Mouse (Mus musculus) hindbrain, embryonic 13.5 days (tissue): Measurements from ENCODE around the gene Ralgps1. TPM values are rescaled to one million over a fixed set of nuclear protein-coding genes. Genes with fewer than 3 reads are reported as not detected.
"Not testable (repeated sequence)": the region's sequence is repeated elsewhere in the genome, so short reads cannot be mapped to it uniquely, and the experiment has no call there.

Experiments used
- ATAC-seq: fragments of 200-750 bp; cut with Nextera tagmentation; 2 replicates; pipeline ENCODE4 v1.8.0; 2017; ENCODE audit warnings: moderate TSS enrichment; ENCODE audit not compliant: low FRiP score
- H3K27ac ChIP-seq: fragments of 300-500 bp; sonication (generic); 2 replicates; pipeline ENCODE4 v1.5.1; 2015; ENCODE audit warnings: inconsistent platforms, mild to moderate bottlenecking, moderate library complexity
- H3K27me3 ChIP-seq: fragments of 300-500 bp; sonication (generic); 2 replicates; pipeline ENCODE4 v1.6.1; 2015; ENCODE audit warnings: mild to moderate bottlenecking, inconsistent platforms
- H3K36me3 ChIP-seq: fragments of 300-500 bp; sonication (generic); 2 replicates; pipeline ENCODE4 v1.6.1; 2015; ENCODE audit warnings: mild to moderate bottlenecking, inconsistent platforms
- H3K4me1 ChIP-seq: fragments of 300-500 bp; sonication (generic); replicated peaks from 2 replicates; pipeline ENCODE4 v1.6.1; 2015; ENCODE audit warnings: inconsistent platforms
- H3K4me2 ChIP-seq: fragments of 300-500 bp; sonication (generic); 2 replicates; pipeline ENCODE4 v1.6.1; 2015; ENCODE audit warnings: inconsistent platforms, mild to moderate bottlenecking, moderate library complexity
- H3K4me3 ChIP-seq: fragments of 300-500 bp; sonication (generic); 2 replicates; pipeline ENCODE4 v1.5.1; 2015; ENCODE audit warnings: mild to moderate bottlenecking, inconsistent platforms
- H3K9ac ChIP-seq: fragments of 300-500 bp; sonication (generic); 2 replicates; pipeline ENCODE4 v1.6.1; 2015; ENCODE audit warnings: mild to moderate bottlenecking, inconsistent platforms
- H3K9me3 ChIP-seq: fragments of 300-500 bp; sonication (generic); 2 replicates; pipeline ENCODE4 v1.6.1; 2016; ENCODE audit warnings: inconsistent platforms
- WGBS: fragments of 180-500 bp; shearing (Covaris S2); methylation state at CpG from one replicate; pipeline ENCODE4 v1.1.7; 2015; 5-methylcytosine and 5-hydroxymethylcytosine counted together
- polyA plus RNA-seq: library from polyadenylated mRNA; unstranded; fragments of >200 nt; fragmentation: Nextera tagmentation; extraction: Ambion mirVana; gene quantifications from 2 replicates; pipeline ENCODE4 v1.2.1, GENCODE M21; 2015

Ralgps1 gene
- polyA plus RNA-seq, 1 experiment from 2014 or later: 37.3 TPM

- Histone ChIP-seq H3K4me3 (peak within 1 kb of the TSS; percentile 41), H3K9ac (peak within 1 kb of the TSS; percentile 77), H3K27ac (peak within 1 kb of the TSS; percentile 88), H3K9me3 (no peaks in the 10 kb centered on the region), H3K4me1 (peaks cover 62% of the 10 kb centered on the region), H3K36me3 (no peaks in the 10 kb centered on the region), H3K27me3 (no peaks in the 10 kb centered on the region), H3K4me2 (peak within 1 kb of the TSS; percentile 65)
- WGBS: under 1% methylated on average over 22 of the region's 22 CpGs
- peak; percentile 90 for ATAC-seq
Measured at GRCm38 (mm10) chr2:33215700-33216509, 155.4 kb downstream of the Ralgps1 start, which contains the start of gene Angptl2. Gene Angptl2 (plus strand): TSS chr2:33216069.

- H3K27ac ChIP-seq: peak overlapping the region; percentile 88
- H3K4me1 ChIP-seq: peaks cover 60% of the 10 kb centered on the region
- no peaks in the 10 kb centered on the region for H3K36me3 ChIP-seq
- WGBS: 81% methylated on average over 5 of the region's 5 CpGs
- peak; percentile 7; the same call in 1 of the 2 replicates for ATAC-seq
- H3K9me3 ChIP-seq: no peaks in the 10 kb centered on the region
- no peaks in the 10 kb centered on the region for H3K27me3 ChIP-seq
- peak overlapping the region; percentile 65 for H3K4me2 ChIP-seq
- H3K4me3 ChIP-seq: peak overlapping the region; percentile 41; the same call in 1 of the 2 replicates
- H3K9ac ChIP-seq: peak overlapping the region; percentile 77
Measured at GRCm38 (mm10) chr2:33215177-33215699, 156.0 kb downstream of the Ralgps1 start.

GRCm38 (mm10) chr2:33211263-33211662, 160.0 kb downstream of the Ralgps1 start:
- H3K27me3 ChIP-seq, H3K27ac ChIP-seq, H3K9ac ChIP-seq, H3K9me3 ChIP-seq, ATAC-seq, H3K36me3 ChIP-seq, H3K4me2 ChIP-seq, H3K4me3 ChIP-seq: not testable (repeated sequence)
- 85% methylated on average over 11 of the region's 11 CpGs for WGBS
- peaks cover 33% of the 10 kb centered on the region for H3K4me1 ChIP-seq

GRCm38 (mm10) chr2:33210841-33211240, 160.4 kb downstream of the Ralgps1 start:
- H3K27me3 ChIP-seq: no peaks in the 10 kb centered on the region
- peaks cover 33% of the 10 kb centered on the region for H3K4me1 ChIP-seq
- H3K4me3 ChIP-seq: no peak overlapping the region
- no peak for ATAC-seq
- 65% methylated on average over 2 of the region's 2 CpGs for WGBS
- H3K9me3 ChIP-seq: no peaks in the 10 kb centered on the region
- H3K4me2 ChIP-seq: no peak overlapping the region
- no peaks in the 10 kb centered on the region for H3K36me3 ChIP-seq
- H3K9ac ChIP-seq: no peak overlapping the region
- H3K27ac ChIP-seq: no peak overlapping the region

- peaks cover 46% of the 10 kb centered on the region for H3K4me1 ChIP-seq
- H3K9me3 ChIP-seq: no peaks in the 10 kb centered on the region
- no peaks in the 10 kb centered on the region for H3K27me3 ChIP-seq
- H3K27ac ChIP-seq: no peak overlapping the region
- H3K4me2 ChIP-seq: no peak overlapping the region
- no peaks in the 10 kb centered on the region for H3K36me3 ChIP-seq
- no peak overlapping the region for H3K9ac ChIP-seq
- no peak overlapping the region for H3K4me3 ChIP-seq
- WGBS: 85% methylated on average over 5 of the region's 5 CpGs
- ATAC-seq: no peak
Measured at GRCm38 (mm10) chr2:33208134-33208533, 163.2 kb downstream of the Ralgps1 start.

GRCm38 (mm10) chr2:33207069-33207468, 164.2 kb downstream of the Ralgps1 start:
- H3K4me1 ChIP-seq: peaks cover 51% of the 10 kb centered on the region
- H3K36me3 ChIP-seq: no peaks in the 10 kb centered on the region
- H3K27me3 ChIP-seq: no peaks in the 10 kb centered on the region
- no peaks in the 10 kb centered on the region for H3K9me3 ChIP-seq
- 17% methylated on average over 4 of the region's 4 CpGs for WGBS
- H3K9ac ChIP-seq: no peak overlapping the region
- H3K4me3 ChIP-seq: no peak overlapping the region
- no peak overlapping the region for H3K4me2 ChIP-seq
- no peak for ATAC-seq
- H3K27ac ChIP-seq: peak overlapping the region; percentile 63

GRCm38 (mm10) chr2:33205939-33206525, 165.3 kb downstream of the Ralgps1 start:
- H3K4me1 ChIP-seq: peaks cover 50% of the 10 kb centered on the region
- H3K9me3 ChIP-seq: no peaks in the 10 kb centered on the region
- H3K9ac ChIP-seq: no peak overlapping the region
- 51% methylated on average over 14 of the region's 14 CpGs for WGBS
- H3K4me2 ChIP-seq: no peak overlapping the region
- 0 out of 2 replicates have a peak, but pooled peaks have one; percentile 40 for ATAC-seq
- H3K4me3 ChIP-seq: no peak overlapping the region
- no peaks in the 10 kb centered on the region for H3K36me3 ChIP-seq
- peak overlapping the region; percentile 65 for H3K27ac ChIP-seq
- H3K27me3 ChIP-seq: no peaks in the 10 kb centered on the region

- WGBS: 90% methylated on average over 5 of the region's 5 CpGs
- no peak overlapping the region for H3K9ac ChIP-seq
- no peak for ATAC-seq
Measured at GRCm38 (mm10) chr2:33204980-33205379, 166.3 kb downstream of the Ralgps1 start.

GRCm38 (mm10) chr2:33203284-33203683, 168.0 kb downstream of the Ralgps1 start:
- H3K27ac ChIP-seq: peak overlapping the region; percentile 44; the same call in 1 of the 2 replicates
- H3K36me3 ChIP-seq: 0 out of 2 replicates have a peak, but pooled peaks cover 4% of the 10 kb centered on the region
- peaks cover 44% of the 10 kb centered on the region for H3K4me1 ChIP-seq
- 52% methylated on average over 6 of the region's 6 CpGs for WGBS
- no peak overlapping the region for H3K4me3 ChIP-seq
- H3K9ac ChIP-seq: peak overlapping the region; percentile 35; the same call in 1 of the 2 replicates
- H3K4me2 ChIP-seq: no peak overlapping the region
- H3K27me3 ChIP-seq: no peaks in the 10 kb centered on the region
- no peak for ATAC-seq
- H3K9me3 ChIP-seq: no peaks in the 10 kb centered on the region

More at GRCm38 (mm10) chr2:33204980-33205379, 166.3 kb downstream of the Ralgps1 start:
- H3K27me3 ChIP-seq: no peaks in the 10 kb centered on the region
- peaks cover 44% of the 10 kb centered on the region for H3K4me1 ChIP-seq
- H3K9me3 ChIP-seq: no peaks in the 10 kb centered on the region
- no peak overlapping the region for H3K4me2 ChIP-seq
- no peak overlapping the region for H3K27ac ChIP-seq
- no peak overlapping the region for H3K4me3 ChIP-seq
- 0 out of 2 replicates have a peak, but pooled peaks cover 4% of the 10 kb centered on the region for H3K36me3 ChIP-seq

- Histone ChIP-seq H3K4me1 (peaks cover 25% of the 10 kb centered on the region), H3K36me3 (0 out of 2 replicates have a peak, but pooled peaks cover 4% of the 10 kb centered on the region), H3K9me3 (no peaks in the 10 kb centered on the region), H3K4me3 (no peak overlapping the region), H3K4me2 (no peak overlapping the region), H3K27ac (no peak overlapping the region), H3K9ac (no peak overlapping the region), H3K27me3 (no peaks in the 10 kb centered on the region)
- WGBS: 71% methylated on average over 14 of the region's 14 CpGs
- ATAC-seq: no peak
Measured at GRCm38 (mm10) chr2:33200368-33201068, 170.8 kb downstream of the Ralgps1 start.

- ATAC-seq: no peak
- H3K4me1 ChIP-seq: peaks cover 23% of the 10 kb centered on the region
- H3K4me2 ChIP-seq: no peak overlapping the region
- H3K36me3 ChIP-seq: peaks cover 5% of the 10 kb centered on the region; the same call in 1 of the 2 replicates
- WGBS: 69% methylated on average over 3 of the region's 3 CpGs
- H3K27ac ChIP-seq: no peak overlapping the region
- H3K4me3 ChIP-seq: no peak overlapping the region
- no peak overlapping the region for H3K9ac ChIP-seq
- H3K9me3 ChIP-seq: no peaks in the 10 kb centered on the region
- no peaks in the 10 kb centered on the region for H3K27me3 ChIP-seq
Measured at GRCm38 (mm10) chr2:33189976-33190375, 181.3 kb downstream of the Ralgps1 start.
